Mouse (Mus musculus) monocyte, adult 2 months (primary cell): ENCODE results near the gene Serac1.
A peak's percentile ranks its signal among the peaks of the same experiment; 100 is the strongest.

Experiments
- DNase-seq, 2 experiments: peaks; one replicate each; pipeline ENCODE4 v3.0.0; 2022; ENCODE audit warnings: low spot score in 2 of 2, low read depth in 1 of 2

The Serac1 gene

DNA sequence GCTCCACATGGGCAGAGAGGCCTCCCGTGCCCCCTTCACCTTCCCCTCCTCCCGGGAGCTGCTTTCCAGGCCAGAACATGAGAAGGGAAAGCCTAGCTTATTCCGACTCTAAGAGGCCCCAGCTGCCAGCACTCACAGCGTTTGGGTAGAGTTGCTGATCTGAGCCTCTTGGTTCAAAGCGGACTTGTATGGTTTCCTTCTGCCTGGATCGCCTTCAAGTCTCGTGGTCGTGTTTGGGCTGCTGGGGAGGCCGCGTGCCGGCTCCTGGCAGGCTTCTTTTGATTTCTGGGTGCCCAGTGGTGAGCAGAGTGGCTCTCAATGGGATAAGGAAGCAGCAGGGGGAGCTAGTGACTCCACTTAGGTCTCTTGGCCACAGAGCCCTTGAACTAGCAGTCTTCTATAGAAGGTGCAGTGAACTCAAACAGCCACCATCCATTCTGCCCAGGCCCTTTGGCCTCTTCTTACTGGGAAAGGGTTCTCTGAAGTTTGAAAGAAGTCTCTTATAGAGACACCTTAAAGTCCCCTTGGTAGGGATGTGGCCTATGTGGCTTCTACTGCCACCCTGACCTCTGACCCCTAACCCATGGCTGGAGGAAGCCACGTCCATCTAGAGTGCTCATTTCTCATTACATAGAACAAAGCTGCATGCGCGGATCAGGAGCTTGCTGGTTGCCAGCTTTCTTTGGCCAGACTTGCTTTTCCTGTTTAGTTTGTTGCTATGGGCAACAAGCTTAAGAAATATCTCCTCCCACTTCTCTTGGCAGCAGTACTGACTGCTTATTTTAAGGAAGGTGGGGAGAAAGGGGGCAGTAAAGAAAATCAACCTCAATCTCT, 73.7 kb downstream of the Serac1 start:
- peak; percentile 52 to 62 for DNase-seq

DNA sequence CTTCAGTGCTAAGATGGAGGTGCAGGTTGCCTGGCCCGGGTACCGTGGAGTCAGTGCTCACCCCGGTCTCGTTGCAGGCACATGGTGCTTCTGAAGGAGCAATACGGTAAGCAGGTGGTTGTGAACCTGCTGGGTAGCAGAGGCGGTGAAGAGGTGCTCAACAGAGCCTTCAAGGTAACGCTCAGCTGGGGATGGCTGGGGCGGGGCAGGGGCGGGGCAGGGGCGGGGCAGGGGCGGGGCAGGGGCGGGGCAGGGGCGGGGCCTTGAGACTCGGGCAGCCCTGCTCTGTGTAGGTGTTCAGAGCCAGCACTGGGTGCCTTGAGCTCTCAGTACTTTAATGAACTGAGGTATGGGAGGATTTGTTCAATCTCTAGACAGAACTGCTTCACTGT, 74.3 kb downstream of the Serac1 start:
- DNase-seq, result no peak

DNA sequence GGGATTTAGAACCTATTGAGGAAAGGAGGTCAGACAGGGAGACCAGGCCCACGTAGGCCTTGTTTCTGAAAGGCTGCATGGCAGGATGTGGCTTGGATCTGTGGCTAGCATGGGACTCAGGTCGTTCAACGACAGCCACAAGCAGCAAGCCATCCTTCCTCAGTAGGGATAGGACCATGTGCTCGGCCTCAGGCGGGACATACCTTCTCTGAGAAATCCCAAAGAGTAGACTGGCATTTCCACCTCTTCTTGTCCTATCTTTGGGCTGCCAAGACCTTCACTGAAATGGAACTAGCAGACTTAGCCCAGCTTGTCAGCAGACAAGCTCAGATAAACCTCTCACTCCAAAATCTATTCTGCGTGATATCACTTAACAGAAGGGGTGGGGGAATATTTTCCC, 75.9 kb downstream of the Serac1 start:
- DNase-seq, result no peak

DNA sequence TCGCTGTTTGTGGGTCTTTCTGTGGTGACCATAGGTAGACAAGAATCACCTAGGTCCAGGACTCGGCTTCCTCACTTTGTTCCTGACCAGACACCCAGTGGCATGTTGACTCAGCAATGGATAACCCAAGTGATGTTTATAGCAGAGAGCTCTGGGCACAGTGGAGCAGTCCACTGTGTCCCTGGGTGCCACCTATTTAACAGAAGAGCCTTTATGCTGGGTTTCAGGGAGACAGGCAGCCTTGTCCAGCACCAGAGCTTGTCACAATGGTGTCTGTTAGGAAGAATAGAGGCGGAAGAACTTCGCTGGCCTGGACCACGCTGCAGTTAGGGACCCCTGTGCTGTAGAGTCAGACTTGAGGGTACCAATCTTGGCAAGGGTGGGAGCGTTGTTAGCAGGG, 77.0 kb downstream of the Serac1 start:
- DNase-seq, result no peak

DNA sequence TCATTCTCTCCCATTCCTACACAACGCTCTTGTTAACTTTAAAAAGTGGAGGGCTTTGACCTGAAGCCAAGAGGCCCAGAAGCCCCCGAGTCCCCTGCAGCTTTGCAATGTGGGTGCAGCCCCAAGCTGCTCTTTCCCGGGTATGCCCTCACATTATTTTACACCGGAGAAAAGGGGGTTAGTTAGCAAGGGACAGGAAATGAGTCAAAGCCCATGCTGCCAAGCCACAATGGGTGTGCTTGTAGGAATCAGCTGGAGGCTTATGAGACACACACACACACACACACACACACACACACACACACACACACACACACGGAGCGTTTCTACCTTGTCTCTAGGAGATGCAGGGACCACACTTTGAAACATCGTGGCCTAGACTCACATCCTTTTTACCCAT, 77.7 kb downstream of the Serac1 start:
- no peak for DNase-seq

DNA sequence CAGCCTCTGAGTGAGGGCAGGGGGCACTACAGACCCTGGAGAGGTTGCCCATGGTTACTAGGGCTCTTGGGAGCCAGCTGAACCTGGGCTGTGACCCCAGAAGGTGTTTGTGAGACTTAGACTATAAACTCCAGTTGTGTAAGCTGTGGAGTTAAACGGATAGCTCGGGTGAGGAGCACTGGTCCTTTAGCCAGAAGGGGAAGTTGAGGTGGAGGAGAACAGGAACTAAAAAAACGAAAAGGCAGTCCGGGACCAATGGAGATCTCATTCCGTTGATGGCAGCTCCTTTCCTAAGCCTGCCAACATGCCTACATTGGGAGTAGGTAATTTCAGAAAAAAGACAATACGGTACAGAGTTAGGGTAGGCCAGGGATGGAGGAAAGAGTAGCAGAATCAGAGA, 78.2 kb downstream of the Serac1 start:
- peak in 1 of 2 experiments; percentile 14 for DNase-seq

DNA sequence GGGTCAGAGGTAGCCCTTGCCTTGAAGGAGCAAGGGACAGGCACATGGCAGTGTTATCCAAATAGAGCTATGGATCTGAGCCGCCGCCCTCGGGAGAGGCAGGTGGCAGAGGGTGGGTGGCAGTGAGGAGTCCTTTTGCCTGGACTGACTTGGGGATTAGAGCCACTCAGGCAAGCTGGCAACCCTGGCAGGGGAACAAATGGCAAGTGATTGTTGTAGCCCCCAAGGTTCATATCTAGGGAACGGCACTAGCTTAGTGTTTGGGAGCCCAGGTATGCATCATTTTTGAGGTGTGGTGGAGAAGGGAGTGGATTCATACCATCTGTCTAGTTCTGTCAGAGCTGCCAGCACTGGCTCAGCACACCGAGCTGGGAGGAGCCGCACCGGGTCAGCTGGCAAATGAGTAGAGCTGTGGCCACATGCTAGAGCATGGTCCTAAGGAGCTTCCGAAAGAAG, 78.6 kb downstream of the Serac1 start:
- DNase-seq, result no peak

DNA sequence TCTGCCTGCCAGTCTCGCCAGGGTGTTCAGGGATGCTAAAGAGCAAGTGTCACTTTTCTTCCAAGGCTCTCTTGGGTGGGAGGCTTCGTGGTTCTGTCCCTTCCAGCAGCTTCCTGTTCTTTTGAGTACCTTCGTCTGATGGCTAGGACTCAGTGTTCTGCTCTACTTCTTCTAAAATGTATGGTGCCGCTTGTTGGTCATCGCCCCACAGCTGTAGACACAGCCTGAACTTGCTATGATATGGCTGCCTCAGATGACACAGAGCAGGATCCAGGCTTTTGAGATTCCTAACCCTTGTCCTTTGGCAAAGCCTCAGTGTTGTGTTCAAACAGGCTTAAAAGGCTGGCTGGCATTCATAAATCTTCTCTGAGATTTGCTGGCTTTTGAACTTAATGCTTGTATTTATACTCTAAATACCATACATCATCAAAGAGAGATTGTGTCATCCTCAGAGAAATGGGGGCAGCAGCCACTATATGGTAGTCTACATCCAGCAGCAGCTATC, 80.5 kb downstream of the Serac1 start:
- DNase-seq, result no peak

DNA sequence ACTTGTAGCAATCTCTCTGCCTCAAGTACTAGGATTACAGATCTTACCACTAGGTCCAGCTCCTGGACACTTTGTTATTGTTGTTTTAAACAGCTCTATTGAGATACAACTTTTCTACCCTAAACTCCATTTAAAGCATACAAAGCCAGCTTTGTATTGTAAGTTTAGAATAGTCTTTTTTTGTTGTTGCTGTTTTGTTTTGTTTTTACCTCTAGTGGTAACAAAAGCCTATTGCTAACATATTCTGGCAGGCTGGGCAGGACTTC, 81.4 kb downstream of the Serac1 start:
- DNase-seq, result no peak

DNA sequence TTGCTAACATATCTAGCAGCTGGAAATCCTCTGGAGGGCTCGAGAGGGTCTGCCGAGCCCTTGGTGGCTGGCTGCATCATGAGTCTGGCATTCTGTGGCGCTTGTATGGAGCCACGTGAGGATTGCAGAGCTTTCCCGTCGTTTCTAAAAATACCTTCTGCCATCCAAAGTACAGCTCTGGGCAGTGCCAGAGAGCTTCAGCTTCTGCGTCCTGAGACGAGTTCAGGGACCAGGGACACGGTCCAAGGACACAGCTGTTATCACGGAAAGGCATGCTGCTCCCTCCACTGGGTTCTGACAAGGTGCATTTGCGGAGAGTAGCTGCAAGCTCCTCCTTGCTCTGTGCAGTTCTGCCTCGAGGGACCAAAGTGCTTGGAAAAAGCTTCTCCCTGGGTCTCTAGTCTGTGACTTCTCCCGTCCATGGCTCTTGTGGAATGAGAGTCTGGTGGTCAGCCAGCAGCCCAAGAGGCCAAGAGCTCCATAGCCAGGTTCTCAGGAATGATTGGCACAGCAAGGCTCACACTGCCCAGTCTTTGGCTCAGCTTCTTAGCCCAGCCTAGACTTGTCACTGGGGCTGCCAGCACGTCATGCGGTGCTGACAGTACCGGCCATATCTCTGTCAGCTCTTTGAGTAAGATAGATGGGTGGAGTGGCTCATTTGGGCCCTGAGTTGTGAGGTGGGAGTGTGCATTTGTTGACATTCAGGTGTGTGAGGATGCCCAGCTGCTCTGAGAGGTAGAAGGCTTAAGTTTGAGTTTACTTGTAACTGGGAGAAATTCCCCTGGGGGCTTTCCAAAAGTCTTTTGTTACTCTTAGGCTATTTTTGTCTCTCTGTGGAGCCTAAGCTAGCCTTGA, 81.9 kb downstream of the Serac1 start:
- DNase-seq, result no peak

DNA sequence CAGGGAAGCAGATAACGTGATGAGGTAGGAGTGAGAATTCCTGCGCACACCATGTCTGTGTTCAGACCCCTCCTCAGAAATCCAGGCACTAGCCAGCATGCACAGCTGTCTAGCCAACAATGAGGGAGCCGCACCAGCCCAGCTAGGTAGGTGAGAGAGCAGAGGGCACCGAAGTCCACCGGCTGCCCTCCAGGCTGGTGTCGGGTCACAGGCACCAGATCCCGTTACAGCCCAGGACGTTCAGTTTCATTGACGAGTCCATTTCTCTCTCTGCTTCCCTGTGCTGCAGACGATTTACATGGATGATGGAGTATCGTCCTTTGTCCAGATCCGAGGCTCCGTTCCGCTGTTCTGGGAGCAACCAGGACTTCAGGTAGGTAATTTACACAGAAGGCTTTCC, 83.0 kb downstream of the Serac1 start:
- DNase-seq, result no peak

DNA sequence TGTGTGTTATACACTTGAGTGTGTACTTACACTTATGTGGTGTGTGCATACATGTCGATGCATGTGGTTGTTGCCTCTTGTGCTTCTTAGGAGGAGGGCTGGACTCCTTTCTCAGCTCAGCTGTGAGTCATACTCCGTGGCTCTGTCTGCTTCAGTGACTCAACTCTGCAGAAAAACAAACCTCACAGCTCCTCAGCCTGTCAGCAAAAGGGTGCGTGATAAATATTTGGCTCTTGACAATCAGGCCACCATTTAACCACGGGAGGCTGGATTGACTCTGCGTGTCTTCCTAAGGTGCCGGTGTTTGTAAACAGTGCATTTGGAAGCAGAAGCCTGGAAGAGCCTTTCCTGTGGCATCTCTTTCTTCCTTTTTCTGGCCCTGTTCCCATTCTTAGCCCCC, 84.9 kb downstream of the Serac1 start:
- no peak for DNase-seq

DNA sequence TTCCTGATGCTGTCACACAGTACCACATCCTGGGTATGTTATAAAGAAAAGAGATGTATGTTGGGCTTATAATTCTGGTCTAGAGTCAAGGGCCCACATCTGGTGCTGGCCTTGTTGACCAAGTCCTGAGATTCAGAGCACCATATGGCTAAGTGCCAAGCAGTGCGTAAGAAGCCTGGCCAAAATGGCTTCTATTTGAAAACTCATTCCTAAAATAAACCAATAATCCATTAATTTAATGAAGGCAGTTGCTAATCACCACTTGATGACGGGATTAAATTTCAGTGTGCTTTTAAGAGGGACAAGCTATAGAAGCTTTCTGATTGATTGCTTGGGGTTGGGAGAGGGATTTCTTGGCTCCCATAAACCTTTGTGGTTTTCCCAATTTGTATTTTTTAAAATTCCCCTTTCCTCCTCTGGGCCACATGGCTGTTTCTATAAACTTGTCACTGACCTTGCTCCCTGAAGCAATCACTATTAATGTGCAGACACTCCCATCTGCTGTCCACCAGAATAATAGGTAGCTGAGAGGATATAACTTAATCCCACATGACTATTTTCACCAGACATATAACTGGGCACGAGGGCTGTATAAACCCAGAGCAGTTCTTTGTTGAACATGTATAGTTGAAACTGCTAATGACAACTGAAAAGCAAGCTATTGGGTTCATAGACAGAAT, 85.8 kb downstream of the Serac1 start:
- DNase-seq, result no peak

DNA sequence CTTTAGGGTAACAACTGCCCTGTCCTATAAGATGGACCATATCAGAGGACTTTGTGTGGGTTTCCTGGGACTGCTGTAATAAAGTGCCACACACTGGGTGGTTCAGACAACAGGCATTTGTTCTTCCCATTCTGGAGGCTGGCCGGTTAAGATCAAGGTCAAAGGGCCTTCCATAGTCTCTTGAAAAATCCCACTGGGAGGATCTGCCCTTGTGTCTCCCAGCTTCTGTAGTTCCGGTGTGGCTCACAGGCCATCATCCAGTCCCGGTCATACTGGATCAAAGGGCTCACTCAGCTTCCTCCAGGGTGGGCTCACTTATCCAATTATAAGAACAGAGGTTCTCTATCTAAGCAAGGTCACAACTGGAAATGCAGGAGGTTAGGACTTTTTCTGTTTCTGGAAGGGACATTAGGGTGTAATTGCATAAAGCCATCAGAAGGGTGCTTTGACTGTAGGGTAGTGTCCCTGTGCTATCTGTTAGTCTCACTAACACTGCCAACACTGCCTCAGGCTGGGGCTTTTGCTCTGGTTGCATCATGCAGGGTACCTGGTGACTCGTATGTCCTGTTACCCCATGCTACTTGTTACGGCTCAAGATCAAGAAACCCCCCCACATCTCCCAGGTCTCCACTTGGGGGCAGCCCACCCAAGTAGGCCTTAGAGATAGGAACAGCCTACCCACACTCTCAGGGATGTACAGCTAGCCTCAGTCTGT, 86.5 kb downstream of the Serac1 start:
- no peak for DNase-seq
